Mouse (Mus musculus): ENCODE data around the gene Vmn1r157.
"Not testable (repeated sequence)": the region's sequence is repeated elsewhere in the genome, so short reads cannot be mapped to it uniquely, and the experiment has no call there.

Gene Vmn1r157

GRCm38 (mm10) chr7:22761397-22761796 lies at the start of gene Vmn1r157:
Vmn1r157 (plus strand) TSS chr7:22761697.
- in situ Hi-C loops (cut with MboI; ENCODE audit: low sequenced_read_pairs), result not testable (repeated sequence)

- in situ Hi-C loops (cut with MboI; ENCODE audit: low sequenced_read_pairs), result not testable (repeated sequence)
Observed at GRCm38 (mm10) chr7:22719610-22720009, 41.9 kb upstream of the Vmn1r157 start, which contains the start of gene Gm4567. Gm4567 (minus strand) TSS chr7:22719710.

DNA sequence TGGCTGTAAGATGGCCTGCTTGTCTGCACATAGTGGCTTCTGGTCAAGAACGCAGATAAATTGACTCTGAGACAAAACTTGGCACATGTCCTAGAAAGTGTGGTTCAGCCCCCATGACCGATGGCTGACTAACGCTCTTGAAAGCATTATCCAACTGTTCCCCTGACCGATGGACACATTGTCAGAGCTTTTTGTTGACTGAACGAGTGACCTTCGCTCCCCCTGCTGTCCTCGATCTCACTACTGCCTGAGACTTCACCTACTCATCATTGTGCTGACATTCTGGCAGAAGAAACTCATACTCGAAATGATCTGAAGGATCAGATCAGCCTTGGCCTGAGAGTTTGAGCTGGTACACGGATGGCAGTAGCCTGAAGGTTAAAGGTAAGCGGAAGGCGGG lies 14.5 kb downstream of the Vmn1r157 start:
- in situ Hi-C loops (cut with MboI; ENCODE audit: low sequenced_read_pairs), result not testable (repeated sequence)

- in situ Hi-C loops (cut with MboI; ENCODE audit: low sequenced_read_pairs), result not testable (repeated sequence)
Observed at GRCm38 (mm10) chr7:22790682-22791081, 29.2 kb downstream of the Vmn1r157 start, which contains the start of gene Vmn1r158. Vmn1r158 (minus strand) TSS chr7:22790782.
